Mouse (Mus musculus): ENCODE results near the gene Camk2n1. TPM values are rescaled to one million over a fixed set of nuclear protein-coding genes. Genes with fewer than 3 reads are reported as not detected.

Camk2n1 gene
- polyA plus RNA-seq (2015; fragmentation: Nextera tagmentation; extraction: Ambion mirVana) = 5.0 and 5.2 TPM in 2 replicates

DNA sequence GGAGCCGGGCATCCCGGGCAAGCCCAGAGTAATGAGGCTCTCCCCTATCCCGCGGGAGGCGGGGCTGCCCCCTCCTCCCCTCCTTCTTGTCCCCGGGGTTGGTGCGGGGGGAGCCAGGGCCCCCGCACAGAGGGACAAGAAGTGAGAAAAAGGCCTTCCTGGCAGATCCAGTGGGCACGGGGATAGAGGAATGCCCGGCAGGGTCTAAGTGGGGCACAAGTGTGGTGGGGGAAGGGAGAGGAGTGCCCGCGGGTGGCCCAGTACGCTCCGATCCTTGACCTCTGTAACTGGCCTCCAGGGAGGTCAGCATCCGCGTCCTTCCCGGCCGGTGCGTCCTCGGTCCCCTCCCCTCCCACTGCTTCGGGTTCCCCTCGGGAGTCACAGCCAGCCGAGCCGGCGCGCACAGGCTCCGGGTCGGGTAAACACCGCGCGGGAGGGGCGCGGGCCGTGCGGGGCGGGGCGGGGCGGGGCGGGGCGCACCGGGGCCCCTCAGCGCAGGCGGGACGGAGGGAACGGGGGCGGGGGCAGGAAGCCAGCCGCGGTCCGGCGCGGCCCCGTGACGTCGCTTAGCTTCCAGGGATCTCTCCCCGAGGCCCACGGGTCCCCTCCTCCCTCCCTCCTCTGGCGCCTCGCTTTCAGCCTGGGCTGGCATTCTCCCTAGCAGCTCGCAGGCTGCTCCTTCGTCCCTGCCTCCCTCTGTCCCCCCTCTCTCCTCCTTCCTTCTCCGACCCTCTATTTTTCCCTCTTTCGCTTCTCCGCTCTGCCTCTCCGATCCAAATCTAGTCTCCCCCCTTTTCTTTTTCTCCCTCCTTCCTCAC, at the start of gene Camk2n1:
Camk2n1 (plus strand) TSS at position 562 of the 818 bp plus-strand sequence.
- H3K4me1 ChIP-seq = peaks cover 27% of the 10 kb centered on the region
- ATAC-seq (ENCODE audit: insufficient read depth, low FRiP score, low read depth) = peak; percentile 89
- no peaks in the 10 kb centered on the region for H3K36me3 ChIP-seq
- peak within 1 kb of the TSS; percentile 92 for H3K9ac ChIP-seq
- H3K27ac ChIP-seq = peak within 1 kb of the TSS; percentile 83
- H3K4me2 ChIP-seq = peak within 1 kb of the TSS; percentile 90
- WGBS = under 1% methylated on average over 51 of the region's 64 CpGs
- H3K27me3 ChIP-seq (replicated peaks) = no peaks in the 10 kb centered on the region
- peak within 1 kb of the TSS; percentile 87 for H3K4me3 ChIP-seq (replicated peaks)
- no peaks in the 10 kb centered on the region for H3K9me3 ChIP-seq

DNA sequence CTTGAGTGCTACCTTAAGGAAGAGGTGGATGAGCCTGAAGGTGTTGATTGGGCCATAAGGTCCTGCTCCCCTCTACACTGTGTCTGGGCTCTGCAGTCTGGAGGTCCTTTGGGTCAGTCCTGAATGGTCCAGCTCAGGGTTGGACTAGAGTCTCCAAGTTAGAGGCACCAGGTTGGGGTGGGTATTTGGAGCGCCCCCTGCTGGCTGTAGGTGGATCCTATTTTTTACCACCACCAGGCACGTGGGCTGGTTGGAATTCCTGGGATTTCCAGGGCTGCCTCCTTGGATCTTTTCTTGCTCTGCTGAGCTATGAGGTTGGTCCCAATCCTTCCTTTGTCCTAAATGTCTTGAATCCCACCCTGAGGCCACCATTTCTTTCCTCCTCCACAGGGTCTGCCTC, 49.3 kb upstream of the Camk2n1 start:
- H3K36me3 ChIP-seq = no peaks in the 10 kb centered on the region
- no peaks in the 10 kb centered on the region for H3K9me3 ChIP-seq
- ATAC-seq (ENCODE audit: insufficient read depth, low FRiP score, low read depth) = no peak
- H3K4me2 ChIP-seq = no peak overlapping the region
- 6% methylated on average over 2 of the region's 2 CpGs for WGBS
- H3K9ac ChIP-seq = no peak overlapping the region
- H3K4me1 ChIP-seq = no peaks in the 10 kb centered on the region
- no peak overlapping the region for H3K27ac ChIP-seq
- H3K27me3 ChIP-seq (replicated peaks) = no peaks in the 10 kb centered on the region
- no peak overlapping the region for H3K4me3 ChIP-seq (replicated peaks)

DNA sequence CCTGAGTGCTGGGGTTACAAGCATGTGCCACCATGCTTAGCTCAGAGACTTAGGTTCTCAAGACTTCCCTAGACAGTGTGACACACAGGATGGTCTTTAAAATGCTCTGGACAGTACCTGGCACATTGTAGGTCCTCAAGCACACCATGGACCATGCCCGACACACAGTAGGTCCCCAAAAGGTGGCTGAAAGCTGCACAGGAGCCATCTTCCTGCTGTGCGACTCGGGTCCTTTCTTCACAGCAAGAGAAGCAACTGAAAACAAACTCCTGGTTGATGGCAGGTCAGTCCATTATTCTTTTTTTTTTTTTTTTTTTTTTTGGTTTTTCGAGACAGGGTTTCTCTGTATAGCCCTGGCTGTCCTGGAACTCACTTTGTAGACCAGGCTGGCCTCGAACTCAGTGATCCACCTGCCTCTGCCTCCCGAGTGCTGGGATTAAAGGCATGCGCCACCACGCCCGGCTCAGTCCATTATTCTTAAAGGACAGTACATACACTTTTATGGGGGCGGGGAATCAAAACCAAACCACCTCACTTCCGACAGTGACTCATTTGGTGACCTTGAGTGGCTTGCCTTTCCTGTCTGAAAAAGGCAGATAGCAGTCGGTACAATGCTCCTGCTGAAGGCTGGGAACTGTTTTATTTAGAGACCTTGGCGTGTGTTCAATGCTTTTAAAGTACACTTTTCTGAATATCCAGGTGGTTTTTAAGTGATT, 46.5 kb upstream of the Camk2n1 start:
- H3K4me2 ChIP-seq = no peak overlapping the region
- H3K9ac ChIP-seq = no peak overlapping the region
- peak overlapping the region; percentile 48 for H3K27ac ChIP-seq
- H3K27me3 ChIP-seq (replicated peaks) = peaks cover 2% of the 10 kb centered on the region; the same call in 1 of the 2 replicates
- 0 out of 2 replicates have a peak, but pooled peaks have one; percentile 43 for ATAC-seq (ENCODE audit: insufficient read depth, low FRiP score, low read depth)
- no peaks in the 10 kb centered on the region for H3K9me3 ChIP-seq
- H3K36me3 ChIP-seq = no peaks in the 10 kb centered on the region
- no peaks in the 10 kb centered on the region for H3K4me1 ChIP-seq
- no peak overlapping the region for H3K4me3 ChIP-seq (replicated peaks)
- 55% methylated on average over 12 of the region's 13 CpGs for WGBS

GRCm38 (mm10) chr4:138411011-138411410, 43.1 kb upstream of the Camk2n1 start:
- Histone ChIP-seq H3K36me3 (no peaks in the 10 kb centered on the region), H3K4me1 (peaks cover 3% of the 10 kb centered on the region; the same call in 1 of the 2 replicates), H3K4me3 (replicated peaks) (no peak overlapping the region), H3K9ac (no peak overlapping the region), H3K27ac (no peak overlapping the region), H3K4me2 (no peak overlapping the region), H3K27me3 (replicated peaks) (peaks cover 2% of the 10 kb centered on the region; the same call in 1 of the 2 replicates), H3K9me3 (no peaks in the 10 kb centered on the region)
- ATAC-seq (ENCODE audit: insufficient read depth, low FRiP score, low read depth) = no peak
- WGBS = 9% methylated on average over 5 of the region's 5 CpGs

DNA sequence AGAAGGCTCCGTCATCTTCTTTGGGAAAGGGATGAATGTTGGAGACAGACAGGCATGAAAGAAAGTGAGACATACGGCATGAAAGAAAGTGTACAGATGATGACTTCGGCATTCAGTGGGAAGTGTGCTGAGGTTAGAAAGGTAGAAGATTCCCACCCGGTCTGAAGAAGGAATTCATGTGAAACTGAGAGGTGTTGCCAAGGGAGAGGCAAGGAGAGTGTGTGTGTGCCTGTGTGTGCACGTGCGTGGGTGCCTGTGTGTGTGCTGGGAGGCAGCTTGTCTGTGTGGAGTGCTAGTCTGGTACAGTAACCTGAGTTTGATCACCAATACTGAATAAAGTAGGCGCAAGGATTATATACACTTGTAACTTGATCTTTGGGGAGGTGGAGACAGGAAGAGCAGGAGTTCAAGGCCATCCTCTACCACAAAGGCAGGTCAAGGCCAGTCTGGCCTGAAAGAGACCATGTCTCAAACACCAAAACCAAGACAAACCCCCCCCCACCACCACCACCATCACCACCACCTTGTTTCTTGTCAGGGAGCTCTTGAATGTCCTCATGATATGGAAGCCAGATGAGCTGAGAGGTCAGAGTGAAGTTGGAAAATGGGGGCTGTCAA, 42.5 kb upstream of the Camk2n1 start:
- Histone ChIP-seq H3K27ac (no peak overlapping the region), H3K27me3 (replicated peaks) (peaks cover 2% of the 10 kb centered on the region; the same call in 1 of the 2 replicates), H3K9ac (no peak overlapping the region), H3K9me3 (no peaks in the 10 kb centered on the region), H3K4me3 (replicated peaks) (no peak overlapping the region), H3K4me1 (peaks cover 3% of the 10 kb centered on the region; the same call in 1 of the 2 replicates), H3K4me2 (no peak overlapping the region), H3K36me3 (no peaks in the 10 kb centered on the region)
- 37% methylated on average over 7 of the region's 7 CpGs for WGBS
- ATAC-seq (ENCODE audit: insufficient read depth, low FRiP score, low read depth) = no peak

GRCm38 (mm10) chr4:138414725-138415124, 39.4 kb upstream of the Camk2n1 start:
- WGBS = 21% methylated on average over 6 of the region's 6 CpGs
- Histone ChIP-seq H3K36me3 (no peaks in the 10 kb centered on the region), H3K4me2 (no peak overlapping the region)

GRCm38 (mm10) chr4:138415991-138416390, 38.1 kb upstream of the Camk2n1 start:
- peaks cover 3% of the 10 kb centered on the region; the same call in 1 of the 2 replicates for H3K27me3 ChIP-seq (replicated peaks)
- H3K36me3 ChIP-seq = no peaks in the 10 kb centered on the region
- no peak overlapping the region for H3K4me3 ChIP-seq (replicated peaks)
- no peak for ATAC-seq (ENCODE audit: insufficient read depth, low FRiP score, low read depth)
- H3K4me2 ChIP-seq = no peak overlapping the region
- H3K9ac ChIP-seq = no peak overlapping the region
- H3K4me1 ChIP-seq = peaks cover 3% of the 10 kb centered on the region; the same call in 1 of the 2 replicates
- no peak overlapping the region for H3K27ac ChIP-seq
- no peaks in the 10 kb centered on the region for H3K9me3 ChIP-seq
- WGBS = 63% methylated on average over 3 of the region's 3 CpGs

More at GRCm38 (mm10) chr4:138414725-138415124, 39.4 kb upstream of the Camk2n1 start:
- Histone ChIP-seq H3K4me3 (replicated peaks) (no peak overlapping the region), H3K4me1 (peaks cover 3% of the 10 kb centered on the region; the same call in 1 of the 2 replicates), H3K27me3 (replicated peaks) (peaks cover 4% of the 10 kb centered on the region; the same call in 1 of the 2 replicates), H3K9ac (no peak overlapping the region), H3K27ac (no peak overlapping the region), H3K9me3 (no peaks in the 10 kb centered on the region)
- no peak for ATAC-seq (ENCODE audit: insufficient read depth, low FRiP score, low read depth)

DNA sequence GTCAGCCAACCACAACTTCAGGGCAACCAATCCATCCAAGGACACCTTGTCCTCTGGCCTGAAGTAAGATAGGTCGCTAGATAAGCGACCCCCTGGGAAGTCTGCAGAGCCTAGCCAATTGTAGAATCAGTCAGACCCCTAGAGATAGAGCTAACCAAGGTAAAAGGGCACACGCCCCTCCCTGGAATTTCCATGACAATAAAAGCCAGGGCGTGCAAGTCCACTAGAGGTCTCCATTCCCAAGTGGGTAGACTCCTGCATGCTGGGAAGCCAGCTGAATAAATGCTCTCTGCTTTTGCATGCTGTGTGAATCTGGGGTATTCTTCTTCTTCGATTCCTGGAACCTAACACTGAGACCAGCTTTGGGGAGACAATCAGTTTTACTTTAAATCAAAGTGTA, 37.7 kb upstream of the Camk2n1 start:
- 0 out of 2 replicates have a peak, but pooled peaks cover 3% of the 10 kb centered on the region for H3K27me3 ChIP-seq (replicated peaks)
- H3K36me3 ChIP-seq = no peaks in the 10 kb centered on the region
- no peak overlapping the region for H3K27ac ChIP-seq
- H3K9me3 ChIP-seq = no peaks in the 10 kb centered on the region
- H3K4me2 ChIP-seq = no peak overlapping the region
- no peak overlapping the region for H3K9ac ChIP-seq
- H3K4me1 ChIP-seq = peaks cover 3% of the 10 kb centered on the region; the same call in 1 of the 2 replicates
- no peak overlapping the region for H3K4me3 ChIP-seq (replicated peaks)
- WGBS = 60% methylated on average over 5 of the region's 5 CpGs
- ATAC-seq (ENCODE audit: insufficient read depth, low FRiP score, low read depth) = no peak

DNA sequence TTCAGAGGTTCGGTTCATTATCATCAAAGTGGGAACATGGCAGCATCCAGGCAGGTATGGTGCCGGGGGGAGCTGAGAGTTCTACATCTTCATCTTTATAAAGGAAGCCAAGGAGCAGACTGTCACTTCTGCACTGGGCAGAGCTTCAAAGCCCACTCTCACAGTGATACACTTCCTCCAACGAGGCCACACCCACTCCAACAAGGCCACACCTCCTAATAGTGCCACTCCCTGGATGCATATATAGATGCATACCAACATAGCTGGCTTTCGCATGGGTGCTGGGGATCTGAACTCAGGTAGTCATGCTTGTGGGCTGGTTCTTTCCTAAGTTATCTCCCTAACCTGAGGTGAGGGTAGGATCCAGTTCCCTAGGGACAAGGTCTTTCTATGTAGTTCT, 36.2 kb upstream of the Camk2n1 start:
- Histone ChIP-seq H3K4me3 (replicated peaks) (no peak overlapping the region), H3K36me3 (no peaks in the 10 kb centered on the region), H3K4me2 (no peak overlapping the region), H3K9me3 (no peaks in the 10 kb centered on the region), H3K9ac (no peak overlapping the region), H3K27ac (no peak overlapping the region), H3K27me3 (replicated peaks) (0 out of 2 replicates have a peak, but pooled peaks cover 3% of the 10 kb centered on the region), H3K4me1 (peaks cover 3% of the 10 kb centered on the region; the same call in 1 of the 2 replicates)
- 85% methylated on average over 4 of the region's 4 CpGs for WGBS
- ATAC-seq (ENCODE audit: insufficient read depth, low FRiP score, low read depth) = no peak

- 48% methylated on average over 11 of the region's 11 CpGs for WGBS
- H3K36me3 ChIP-seq = no peaks in the 10 kb centered on the region
- H3K4me2 ChIP-seq = no peak overlapping the region
- no peak overlapping the region for H3K27ac ChIP-seq
- peak; percentile 58; the same call in 1 of the 2 replicates for ATAC-seq (ENCODE audit: insufficient read depth, low FRiP score, low read depth)
- H3K9me3 ChIP-seq = no peaks in the 10 kb centered on the region
- H3K27me3 ChIP-seq (replicated peaks) = 0 out of 2 replicates have a peak, but pooled peaks cover 3% of the 10 kb centered on the region
- H3K4me1 ChIP-seq = peaks cover 3% of the 10 kb centered on the region; the same call in 1 of the 2 replicates
- H3K9ac ChIP-seq = no peak overlapping the region
- H3K4me3 ChIP-seq (replicated peaks) = no peak overlapping the region
Measured at GRCm38 (mm10) chr4:138418340-138418957, 35.7 kb upstream of the Camk2n1 start.

DNA sequence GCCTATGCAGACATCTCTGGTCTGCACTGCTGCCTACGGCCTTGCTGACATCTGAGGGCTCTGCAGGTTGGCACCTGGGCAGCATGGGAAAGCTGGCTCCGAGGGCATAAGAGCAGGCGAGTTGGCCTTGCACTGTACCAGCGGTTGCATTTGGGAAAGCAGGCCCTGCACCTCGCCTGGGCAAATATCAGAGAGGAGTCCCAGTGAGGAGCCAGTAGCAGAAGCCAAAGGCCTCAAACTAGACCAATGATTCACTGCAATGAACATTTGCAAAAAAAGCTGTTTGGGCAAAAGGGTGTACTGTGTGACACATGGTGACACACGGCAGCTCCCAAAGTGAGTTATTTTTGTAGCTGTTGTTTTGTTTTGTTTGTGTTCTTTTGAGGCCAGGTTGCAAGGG, 29.1 kb upstream of the Camk2n1 start:
- no peaks in the 10 kb centered on the region for H3K36me3 ChIP-seq
- H3K27ac ChIP-seq = no peak overlapping the region
- H3K4me3 ChIP-seq (replicated peaks) = no peak overlapping the region
- H3K4me1 ChIP-seq = no peaks in the 10 kb centered on the region
- no peaks in the 10 kb centered on the region for H3K27me3 ChIP-seq (replicated peaks)
- no peak overlapping the region for H3K4me2 ChIP-seq
- no peak overlapping the region for H3K9ac ChIP-seq
- H3K9me3 ChIP-seq = no peaks in the 10 kb centered on the region
- ATAC-seq (ENCODE audit: insufficient read depth, low FRiP score, low read depth) = no peak
- 77% methylated on average over 6 of the region's 6 CpGs for WGBS

All from stomach, embryonic 15.5 days (tissue).